Mouse (Mus musculus): ENCODE data around the gene Fam78a. TPM values are rescaled to one million over a fixed set of nuclear protein-coding genes. Genes with fewer than 3 reads are reported as not detected.

Gene Fam78a
- polyA plus RNA-seq, 1 experiment from 2014 or later: 2.2 TPM

DNA sequence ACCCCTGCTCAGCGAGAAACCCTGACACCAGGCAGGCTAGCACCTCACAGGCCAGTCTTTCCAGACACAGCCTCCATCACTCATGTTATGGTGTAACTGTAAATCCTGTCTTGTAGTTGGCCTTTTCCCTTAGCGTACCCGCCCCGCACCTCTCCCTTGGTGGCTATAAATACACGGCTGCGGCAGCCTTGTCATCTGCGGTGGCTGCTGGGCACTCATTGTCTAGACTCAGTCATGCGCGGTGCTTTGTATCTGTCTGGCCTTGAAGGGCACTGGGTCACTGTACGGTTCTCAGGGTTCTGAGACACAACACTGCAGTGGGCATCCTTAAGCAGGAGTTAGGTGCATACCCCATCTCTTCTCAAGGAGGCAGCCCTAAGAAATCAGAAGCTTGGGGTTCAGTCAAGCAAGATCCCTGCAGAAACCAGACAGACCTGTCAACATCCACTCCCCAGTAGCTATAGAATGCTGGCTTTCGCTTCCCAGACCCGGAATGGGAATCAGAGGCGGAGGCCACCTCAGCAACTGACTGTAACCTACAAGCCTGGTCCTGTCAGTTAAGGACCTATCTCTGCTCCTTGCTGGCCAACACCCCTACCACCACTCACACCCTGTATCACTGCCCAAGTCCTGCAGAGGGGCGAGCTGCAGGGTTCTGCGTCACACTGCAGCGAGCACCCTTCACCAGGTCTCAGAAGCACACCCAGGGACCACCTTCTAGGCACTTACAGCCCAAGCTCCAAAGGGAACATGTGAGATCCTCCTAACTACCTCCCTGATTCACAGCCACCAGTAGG lies 20.7 kb upstream of the Fam78a start:
- Histone ChIP-seq H3K4me3 (replicated peaks; ENCODE audit: low read length) (no peak overlapping the region), H3K4me2 (ENCODE audit: low read depth, low read length) (no peak overlapping the region), H3K27me3 (ENCODE audit: control insufficient read depth, insufficient read depth, low read length) (no peaks in the 10 kb centered on the region), H3K9ac (ENCODE audit: low read length) (no peak overlapping the region), H3K4me1 (ENCODE audit: control insufficient read depth, insufficient read depth, low read length) (no peaks in the 10 kb centered on the region), H3K9me3 (replicated peaks; ENCODE audit: control insufficient read depth, low read length) (no peaks in the 10 kb centered on the region), H3K27ac (ENCODE audit: low read length) (peak overlapping the region; percentile 11; the same call in 1 of the 2 replicates), H3K36me3 (ENCODE audit: control insufficient read depth, insufficient read depth, low read length) (no peaks in the 10 kb centered on the region)
- ATAC-seq (ENCODE audit: insufficient read depth, low FRiP score): no peak
- 82% methylated on average over 16 of the region's 16 CpGs for WGBS

- no peak for ATAC-seq (ENCODE audit: insufficient read depth, low FRiP score)
- WGBS: 83% methylated on average over 7 of the region's 7 CpGs
Measured at GRCm38 (mm10) chr2:32104122-32104521, 19.5 kb upstream of the Fam78a start.

GRCm38 (mm10) chr2:32103557-32103956 lies 18.9 kb upstream of the Fam78a start:
- WGBS: 72% methylated on average over 7 of the region's 7 CpGs
- no peak overlapping the region for H3K4me3 ChIP-seq (replicated peaks; ENCODE audit: low read length)

More at GRCm38 (mm10) chr2:32104122-32104521, 19.5 kb upstream of the Fam78a start:
- no peak overlapping the region for H3K4me2 ChIP-seq (ENCODE audit: low read depth, low read length)
- H3K27me3 ChIP-seq (ENCODE audit: control insufficient read depth, insufficient read depth, low read length): no peaks in the 10 kb centered on the region
- H3K4me3 ChIP-seq (replicated peaks; ENCODE audit: low read length): no peak overlapping the region
- H3K9ac ChIP-seq (ENCODE audit: low read length): no peak overlapping the region
- H3K36me3 ChIP-seq (ENCODE audit: control insufficient read depth, insufficient read depth, low read length): no peaks in the 10 kb centered on the region
- no peaks in the 10 kb centered on the region for H3K9me3 ChIP-seq (replicated peaks; ENCODE audit: control insufficient read depth, low read length)
- H3K27ac ChIP-seq (ENCODE audit: low read length): no peak overlapping the region
- no peaks in the 10 kb centered on the region for H3K4me1 ChIP-seq (ENCODE audit: control insufficient read depth, insufficient read depth, low read length)

GRCm38 (mm10) chr2:32102944-32103343 lies 18.3 kb upstream of the Fam78a start:
- H3K27ac ChIP-seq (ENCODE audit: low read length): no peak overlapping the region
- no peaks in the 10 kb centered on the region for H3K36me3 ChIP-seq (ENCODE audit: control insufficient read depth, insufficient read depth, low read length)
- no peaks in the 10 kb centered on the region for H3K9me3 ChIP-seq (replicated peaks; ENCODE audit: control insufficient read depth, low read length)
- no peaks in the 10 kb centered on the region for H3K4me1 ChIP-seq (ENCODE audit: control insufficient read depth, insufficient read depth, low read length)
- H3K9ac ChIP-seq (ENCODE audit: low read length): no peak overlapping the region
- no peak overlapping the region for H3K4me2 ChIP-seq (ENCODE audit: low read depth, low read length)
- no peak for ATAC-seq (ENCODE audit: insufficient read depth, low FRiP score)
- H3K27me3 ChIP-seq (ENCODE audit: control insufficient read depth, insufficient read depth, low read length): no peaks in the 10 kb centered on the region
- no peak overlapping the region for H3K4me3 ChIP-seq (replicated peaks; ENCODE audit: low read length)
- WGBS: 57% methylated on average over 5 of the region's 5 CpGs

More at GRCm38 (mm10) chr2:32103557-32103956, 18.9 kb upstream of the Fam78a start:
- H3K36me3 ChIP-seq (ENCODE audit: control insufficient read depth, insufficient read depth, low read length): no peaks in the 10 kb centered on the region
- no peak overlapping the region for H3K9ac ChIP-seq (ENCODE audit: low read length)
- H3K27me3 ChIP-seq (ENCODE audit: control insufficient read depth, insufficient read depth, low read length): no peaks in the 10 kb centered on the region
- ATAC-seq (ENCODE audit: insufficient read depth, low FRiP score): no peak
- H3K4me2 ChIP-seq (ENCODE audit: low read depth, low read length): no peak overlapping the region
- H3K27ac ChIP-seq (ENCODE audit: low read length): no peak overlapping the region
- no peaks in the 10 kb centered on the region for H3K4me1 ChIP-seq (ENCODE audit: control insufficient read depth, insufficient read depth, low read length)
- no peaks in the 10 kb centered on the region for H3K9me3 ChIP-seq (replicated peaks; ENCODE audit: control insufficient read depth, low read length)

DNA sequence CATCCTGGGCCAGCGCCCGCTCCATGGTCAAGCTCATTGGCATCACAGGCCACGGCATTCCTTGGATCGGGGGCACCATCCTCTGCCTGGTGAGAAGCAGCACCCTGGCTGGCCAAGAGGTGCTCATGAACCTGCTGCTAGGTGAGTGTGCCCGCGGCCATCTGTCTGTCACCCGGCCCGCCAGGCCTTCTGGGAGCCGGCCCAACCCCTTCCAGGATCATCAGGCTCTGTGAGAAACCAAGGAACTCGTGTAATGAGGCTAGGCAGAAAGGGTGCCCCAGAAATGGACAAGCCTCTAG lies 11.4 kb upstream of the Fam78a start:
- no peak for ATAC-seq (ENCODE audit: insufficient read depth, low FRiP score)
- Histone ChIP-seq H3K36me3 (ENCODE audit: control insufficient read depth, insufficient read depth, low read length) (no peaks in the 10 kb centered on the region), H3K4me2 (ENCODE audit: low read depth, low read length) (peak overlapping the region; percentile 49), H3K27me3 (ENCODE audit: control insufficient read depth, insufficient read depth, low read length) (no peaks in the 10 kb centered on the region), H3K4me3 (replicated peaks; ENCODE audit: low read length) (peak overlapping the region; percentile 41), H3K9me3 (replicated peaks; ENCODE audit: control insufficient read depth, low read length) (no peaks in the 10 kb centered on the region), H3K4me1 (ENCODE audit: control insufficient read depth, insufficient read depth, low read length) (0 out of 2 replicates have a peak, but pooled peaks cover 2% of the 10 kb centered on the region), H3K27ac (ENCODE audit: low read length) (no peak overlapping the region), H3K9ac (ENCODE audit: low read length) (peak overlapping the region; percentile 71)
- 79% methylated on average over 10 of the region's 10 CpGs for WGBS

DNA sequence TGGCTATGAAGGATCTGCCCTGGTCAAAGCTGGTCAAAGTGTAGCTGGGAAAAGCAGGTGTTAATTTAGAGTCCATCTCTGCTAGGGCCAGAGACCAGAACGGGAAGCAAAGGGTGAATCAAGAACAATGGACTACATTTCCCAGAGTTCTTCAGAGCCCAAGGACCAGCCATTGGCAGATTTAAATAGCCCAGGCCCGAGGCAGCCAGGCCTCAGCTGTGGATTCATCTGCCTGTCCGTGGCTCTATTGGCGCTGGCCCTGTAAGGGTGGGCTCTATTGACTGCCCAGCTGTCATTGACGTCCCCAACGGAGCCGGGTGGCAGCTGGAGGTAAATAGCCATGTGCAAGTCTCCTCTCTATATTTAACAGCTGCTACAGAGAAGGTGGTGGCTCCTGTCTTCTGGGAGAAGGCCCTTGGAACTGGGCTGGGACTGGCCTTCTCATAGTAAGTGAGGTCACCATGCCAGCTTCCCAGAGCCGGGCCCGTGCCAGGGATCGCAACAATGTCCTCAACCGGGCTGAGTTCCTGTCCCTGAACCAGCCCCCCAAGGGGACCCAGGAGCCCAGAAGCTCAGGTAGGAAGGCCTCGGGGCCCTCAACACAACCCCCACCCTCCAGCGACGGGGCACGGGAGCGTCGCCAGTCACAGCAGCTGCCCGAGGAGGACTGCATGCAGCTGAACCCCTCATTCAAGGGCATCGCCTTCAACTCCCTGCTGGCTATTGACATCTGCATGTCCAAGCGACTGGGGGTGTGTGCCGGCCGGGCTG lies 10.9 kb upstream of the Fam78a start, which contains the start of gene Plpp7:
TSS of gene Plpp7 (plus strand) at position 178 of the 771 bp plus-strand sequence.
- H3K9ac ChIP-seq (ENCODE audit: low read length): peak within 1 kb of the TSS; percentile 71
- H3K27ac ChIP-seq (ENCODE audit: low read length): no peak within 1 kb of the TSS
- no peaks in the 10 kb centered on the region for H3K36me3 ChIP-seq (ENCODE audit: control insufficient read depth, insufficient read depth, low read length)
- H3K27me3 ChIP-seq (ENCODE audit: control insufficient read depth, insufficient read depth, low read length): no peaks in the 10 kb centered on the region; the same call in 1 of the 2 replicates
- no peaks in the 10 kb centered on the region for H3K9me3 ChIP-seq (replicated peaks; ENCODE audit: control insufficient read depth, low read length)
- WGBS: 49% methylated on average over 22 of the region's 22 CpGs
- H3K4me2 ChIP-seq (ENCODE audit: low read depth, low read length): peak within 1 kb of the TSS; percentile 49
- peak within 1 kb of the TSS; percentile 41 for H3K4me3 ChIP-seq (replicated peaks; ENCODE audit: low read length)
- ATAC-seq (ENCODE audit: insufficient read depth, low FRiP score): peak; percentile 48; the same call in 1 of the 2 replicates
- H3K4me1 ChIP-seq (ENCODE audit: control insufficient read depth, insufficient read depth, low read length): 0 out of 2 replicates have a peak, but pooled peaks cover 2% of the 10 kb centered on the region

DNA sequence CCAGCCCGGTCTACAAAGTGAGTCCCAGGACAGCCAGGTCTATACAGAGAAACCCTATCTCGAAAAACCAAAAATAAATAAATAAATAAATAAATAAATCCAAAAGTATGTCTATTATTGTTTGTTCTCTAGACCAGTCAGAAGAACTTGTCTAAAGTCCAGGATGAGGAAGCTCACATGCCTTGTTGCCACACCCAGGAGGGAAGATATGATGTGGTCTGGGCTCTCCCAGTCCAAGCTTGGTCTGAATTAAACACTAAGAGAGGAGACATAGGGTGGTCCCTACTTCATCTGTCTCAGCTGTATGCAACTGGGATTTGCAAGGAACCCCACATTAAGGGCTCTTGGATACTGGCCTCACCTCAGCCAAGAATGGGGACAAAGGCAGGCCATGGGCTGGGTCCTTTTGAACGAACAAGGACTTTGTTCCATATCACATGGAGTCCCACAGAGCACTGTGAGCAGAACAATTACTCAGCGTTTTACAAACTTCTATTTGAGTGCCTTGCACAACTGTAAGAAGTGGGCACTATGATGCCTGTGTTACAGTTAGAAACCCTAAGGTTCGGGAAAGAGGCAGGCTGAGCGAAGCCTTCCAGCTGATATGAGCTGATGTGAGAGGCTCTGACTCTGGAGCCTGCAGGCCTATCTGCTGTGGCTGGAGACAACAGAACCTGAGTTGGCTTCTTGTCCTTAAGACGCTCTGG lies 9.5 kb upstream of the Fam78a start:
- no peak overlapping the region for H3K4me3 ChIP-seq (replicated peaks; ENCODE audit: low read length)
- no peak; the same call in 1 of the 2 replicates for ATAC-seq (ENCODE audit: insufficient read depth, low FRiP score)
- H3K27ac ChIP-seq (ENCODE audit: low read length): no peak overlapping the region
- H3K36me3 ChIP-seq (ENCODE audit: control insufficient read depth, insufficient read depth, low read length): no peaks in the 10 kb centered on the region
- H3K9ac ChIP-seq (ENCODE audit: low read length): no peak overlapping the region
- H3K27me3 ChIP-seq (ENCODE audit: control insufficient read depth, insufficient read depth, low read length): peaks cover 2% of the 10 kb centered on the region; the same call in 1 of the 2 replicates
- no peaks in the 10 kb centered on the region for H3K9me3 ChIP-seq (replicated peaks; ENCODE audit: control insufficient read depth, low read length)
- H3K4me2 ChIP-seq (ENCODE audit: low read depth, low read length): no peak overlapping the region
- WGBS: 83% methylated on average over 7 of the region's 7 CpGs
- H3K4me1 ChIP-seq (ENCODE audit: control insufficient read depth, insufficient read depth, low read length): 0 out of 2 replicates have a peak, but pooled peaks cover 2% of the 10 kb centered on the region

DNA sequence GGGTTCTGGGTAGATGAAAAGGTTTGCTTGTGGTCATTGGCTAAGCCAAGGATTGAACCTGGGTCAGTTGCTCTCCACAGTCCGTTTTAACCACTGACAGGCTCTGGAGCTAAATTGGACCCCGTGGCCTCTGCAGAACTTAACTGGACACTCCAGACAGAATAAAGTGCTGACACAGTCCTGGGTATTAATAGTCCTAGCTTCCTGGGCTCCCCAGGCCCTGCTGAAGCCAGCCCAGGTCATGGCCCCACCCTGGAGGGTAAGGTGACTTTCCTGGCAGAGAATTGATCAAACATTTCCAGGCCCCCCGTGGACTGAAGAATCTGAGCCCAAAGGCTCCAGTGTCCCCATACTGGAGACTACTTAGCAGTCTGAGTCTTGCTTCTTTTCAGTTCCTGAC lies 7.3 kb upstream of the Fam78a start:
- ATAC-seq (ENCODE audit: insufficient read depth, low FRiP score): no peak
- WGBS: 52% methylated on average over 3 of the region's 3 CpGs
- H3K4me2 ChIP-seq (ENCODE audit: low read depth, low read length): no peak overlapping the region
- H3K9ac ChIP-seq (ENCODE audit: low read length): no peak overlapping the region
- H3K4me3 ChIP-seq (replicated peaks; ENCODE audit: low read length): no peak overlapping the region
- H3K27ac ChIP-seq (ENCODE audit: low read length): no peak overlapping the region
- no peaks in the 10 kb centered on the region for H3K36me3 ChIP-seq (ENCODE audit: control insufficient read depth, insufficient read depth, low read length)
- H3K4me1 ChIP-seq (ENCODE audit: control insufficient read depth, insufficient read depth, low read length): peaks cover 9% of the 10 kb centered on the region; the same call in 1 of the 2 replicates
- no peaks in the 10 kb centered on the region for H3K9me3 ChIP-seq (replicated peaks; ENCODE audit: control insufficient read depth, low read length)
- H3K27me3 ChIP-seq (ENCODE audit: control insufficient read depth, insufficient read depth, low read length): peaks cover 20% of the 10 kb centered on the region
